Mouse (Mus musculus) ES-E14 (cell line): Measurements from ENCODE around the gene C1qtnf6.

Experiments used
- HCFC1 ChIP-seq: IDR thresholded peaks from 2 replicates; pipeline ENCODE4 v1.6.1; 2012; ENCODE audit warnings: low read length, inconsistent platforms, borderline replicate concordance; ENCODE audit not compliant: insufficient read depth
- ZNF384 ChIP-seq: IDR thresholded peaks from 2 replicates; pipeline ENCODE4 v1.6.1; 2012; ENCODE audit warnings: low read depth, low read length, inconsistent platforms

DNA sequence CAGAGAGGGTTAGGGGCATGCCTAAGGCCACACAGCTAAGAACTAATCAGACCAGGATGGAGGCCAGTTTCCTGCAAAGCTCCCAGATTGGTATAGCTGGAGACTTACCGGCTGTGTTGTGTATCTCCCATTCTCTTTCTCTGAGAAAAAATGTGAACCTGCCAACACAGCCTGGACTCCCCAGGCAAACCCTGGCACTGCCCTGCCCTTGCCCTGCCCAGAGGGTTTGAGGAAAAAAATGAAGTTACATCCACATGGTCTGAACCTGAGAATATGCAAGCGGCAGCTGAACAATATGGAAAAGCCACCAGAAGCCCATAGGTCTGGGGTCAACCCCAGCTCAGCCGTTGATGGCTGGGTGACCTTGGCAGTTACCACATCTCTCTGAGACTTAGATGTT is 42.0 kb downstream of the C1qtnf6 start:
- no peak for TF ChIP-seq ZNF384
- TF ChIP-seq HCFC1 = no peak
